Mouse (Mus musculus): Measurements from ENCODE around the gene I830077J02Rik. TPM values are rescaled to one million over a fixed set of nuclear protein-coding genes. Genes with fewer than 3 reads are reported as not detected.

I830077J02Rik gene
- polyA plus RNA-seq, 1 experiment from 2014 or later: 3.9 TPM

GRCm38 (mm10) chr3:105915281-105915680 is 17.2 kb downstream of the I830077J02Rik start:
- no peak overlapping the region for H3K4me2 ChIP-seq (ENCODE audit: low read depth, low read length)
- 29% methylated on average over 1 of the region's 1 CpGs for WGBS (ENCODE audit: insufficient replicate concordance)
- no peak overlapping the region for H3K9ac ChIP-seq (replicated peaks)
- ATAC-seq: no peak
- H3K9me3 ChIP-seq (ENCODE audit: low read length): no peaks in the 10 kb centered on the region
- peak overlapping the region; percentile 48; the same call in 1 of the 2 replicates for H3K27ac ChIP-seq (ENCODE audit: low read depth)
- H3K27me3 ChIP-seq (ENCODE audit: insufficient read depth, low read length): no peaks in the 10 kb centered on the region
- no peak for DNase-seq
- H3K4me1 ChIP-seq (ENCODE audit: insufficient read depth): peaks cover 26% of the 10 kb centered on the region
- TF ChIP-seq EP300 (IDR thresholded peaks at IDR 0.05; ENCODE audit: low read depth) (no peak), CTCF (IDR thresholded peaks at IDR 0.05; ENCODE audit: low read depth) (no peak)
- H3K4me3 ChIP-seq (ENCODE audit: low read depth, low read length): no peak overlapping the region
- H3K36me3 ChIP-seq (replicated peaks; ENCODE audit: insufficient read depth, low read length): no peaks in the 10 kb centered on the region

DNA sequence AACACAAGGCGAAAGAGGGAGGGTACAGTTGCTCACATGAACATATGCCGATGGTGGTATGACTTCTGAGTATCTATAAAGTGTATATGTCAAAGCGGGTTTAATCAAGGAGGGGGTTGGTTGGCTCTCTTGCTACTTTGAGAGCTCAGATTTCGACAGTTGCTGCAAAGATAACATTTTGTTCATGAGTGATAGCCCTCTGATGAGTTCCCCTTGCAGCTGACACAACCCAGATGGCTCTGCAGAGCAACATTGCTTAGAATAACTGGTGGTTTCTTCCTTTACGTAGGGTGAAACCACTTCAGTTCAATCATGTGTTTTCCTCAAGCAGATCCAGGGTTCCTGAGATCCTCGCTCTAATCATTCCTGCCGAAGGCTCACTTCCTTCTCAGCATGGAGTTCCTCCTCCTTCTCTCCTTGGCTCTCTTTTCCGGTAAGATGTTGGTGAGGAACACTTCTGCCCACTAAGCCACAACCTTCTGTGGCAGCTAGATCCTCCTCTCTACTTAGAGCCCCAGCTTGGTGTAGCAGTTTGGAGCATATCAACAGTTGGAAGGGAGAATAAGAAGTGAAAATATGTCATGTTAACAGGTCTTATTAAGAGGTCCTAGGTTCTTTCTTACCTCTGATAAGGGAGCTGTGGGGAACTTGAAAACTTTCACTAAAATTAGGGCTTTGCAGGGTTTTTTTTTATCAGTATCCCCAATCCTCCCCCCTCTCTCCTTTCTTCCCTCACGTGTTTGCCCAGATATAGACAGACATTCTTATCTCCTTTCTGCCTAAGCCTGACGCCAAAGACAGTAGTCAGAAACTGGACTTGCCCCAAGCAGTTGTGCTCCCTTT is 18.4 kb downstream of the I830077J02Rik start:
- H3K36me3 ChIP-seq (replicated peaks; ENCODE audit: insufficient read depth, low read length): no peaks in the 10 kb centered on the region
- peak overlapping the region; percentile 57 for H3K27ac ChIP-seq (ENCODE audit: low read depth)
- H3K9ac ChIP-seq (replicated peaks): peak overlapping the region; percentile 7; the same call in 1 of the 2 replicates
- H3K9me3 ChIP-seq (ENCODE audit: low read length): no peaks in the 10 kb centered on the region
- H3K27me3 ChIP-seq (ENCODE audit: insufficient read depth, low read length): no peaks in the 10 kb centered on the region
- H3K4me3 ChIP-seq (ENCODE audit: low read depth, low read length): no peak overlapping the region
- no peak; the same call in 1 of the 2 replicates for ATAC-seq
- TF ChIP-seq CTCF (IDR thresholded peaks at IDR 0.05; ENCODE audit: low read depth): no peak
- peak; percentile 38; the same call in 1 of the 2 replicates for TF ChIP-seq EP300 (IDR thresholded peaks at IDR 0.05; ENCODE audit: low read depth)
- peak overlapping the region; percentile 56 for H3K4me2 ChIP-seq (ENCODE audit: low read depth, low read length)
- WGBS (ENCODE audit: insufficient replicate concordance): 29% methylated on average over 10 of the region's 10 CpGs
- H3K4me1 ChIP-seq (ENCODE audit: insufficient read depth): peaks cover 26% of the 10 kb centered on the region
- DNase-seq: no peak

DNA sequence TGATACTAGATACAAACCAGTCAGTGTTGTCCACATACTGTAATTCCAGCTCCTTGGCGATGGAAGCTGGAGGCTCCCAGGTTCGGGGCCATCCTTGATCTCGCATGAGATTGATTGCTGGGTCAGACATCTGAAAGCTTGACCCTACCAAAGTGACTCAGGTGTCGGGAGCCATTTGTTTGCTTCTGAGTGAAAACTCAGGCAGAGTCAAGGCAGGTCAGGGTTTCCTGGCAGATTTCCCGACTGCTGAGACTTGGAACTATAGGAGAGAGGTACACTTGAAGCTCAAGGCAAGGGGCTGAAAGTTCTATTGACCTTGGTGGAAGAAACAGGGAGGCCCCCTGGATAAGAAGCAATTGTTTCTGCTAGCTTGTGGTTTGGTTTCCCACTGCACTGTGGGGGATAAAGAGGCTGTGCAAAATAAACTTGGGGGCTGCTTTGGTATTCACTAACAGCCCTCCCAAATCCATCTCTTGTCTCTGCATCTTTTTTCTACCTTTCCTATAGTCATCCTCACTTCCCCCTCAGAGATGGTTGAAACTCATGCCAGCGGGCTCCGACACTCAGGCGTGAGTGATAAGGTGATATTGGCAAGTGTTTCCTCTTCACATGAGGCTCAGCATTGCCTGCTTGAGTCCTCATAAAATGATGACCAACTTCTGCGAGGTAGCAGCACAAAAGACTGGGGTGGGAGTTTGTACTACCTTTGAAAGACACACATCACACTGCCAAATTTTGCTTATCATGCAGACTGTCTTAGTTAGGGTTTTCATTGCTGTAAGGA is 20.2 kb downstream of the I830077J02Rik start:
- Histone ChIP-seq H3K9ac (replicated peaks) (no peak overlapping the region), H3K4me3 (ENCODE audit: low read depth, low read length) (no peak overlapping the region), H3K27me3 (ENCODE audit: insufficient read depth, low read length) (no peaks in the 10 kb centered on the region), H3K27ac (ENCODE audit: low read depth) (no peak overlapping the region), H3K4me2 (ENCODE audit: low read depth, low read length) (no peak overlapping the region), H3K9me3 (ENCODE audit: low read length) (no peaks in the 10 kb centered on the region), H3K4me1 (ENCODE audit: insufficient read depth) (peaks cover 26% of the 10 kb centered on the region), H3K36me3 (replicated peaks; ENCODE audit: insufficient read depth, low read length) (no peaks in the 10 kb centered on the region)
- ATAC-seq (no peak), DNase-seq (no peak)
- TF ChIP-seq EP300 (IDR thresholded peaks at IDR 0.05; ENCODE audit: low read depth): no peak
- TF ChIP-seq CTCF (IDR thresholded peaks at IDR 0.05; ENCODE audit: low read depth): no peak
- 40% methylated on average over 9 of the region's 9 CpGs for WGBS (ENCODE audit: insufficient replicate concordance)

GRCm38 (mm10) chr3:105910519-105911190 is 21.8 kb downstream of the I830077J02Rik start:
- ATAC-seq (peak; percentile 79), DNase-seq (peak; percentile 55)
- TF ChIP-seq EP300 (IDR thresholded peaks at IDR 0.05; ENCODE audit: low read depth) (no peak), CTCF (IDR thresholded peaks at IDR 0.05; ENCODE audit: low read depth) (no peak)
- H3K36me3 ChIP-seq (replicated peaks; ENCODE audit: insufficient read depth, low read length): no peaks in the 10 kb centered on the region
- peaks cover 26% of the 10 kb centered on the region for H3K4me1 ChIP-seq (ENCODE audit: insufficient read depth)
- H3K4me3 ChIP-seq (ENCODE audit: low read depth, low read length): no peak overlapping the region
- 44% methylated on average over 11 of the region's 11 CpGs for WGBS (ENCODE audit: insufficient replicate concordance)
- no peaks in the 10 kb centered on the region for H3K27me3 ChIP-seq (ENCODE audit: insufficient read depth, low read length)
- peak overlapping the region; percentile 23 for H3K27ac ChIP-seq (ENCODE audit: low read depth)
- H3K9me3 ChIP-seq (ENCODE audit: low read length): no peaks in the 10 kb centered on the region
- H3K9ac ChIP-seq (replicated peaks): no peak overlapping the region
- peak overlapping the region; percentile 8 for H3K4me2 ChIP-seq (ENCODE audit: low read depth, low read length)

- Histone ChIP-seq H3K4me2 (ENCODE audit: low read depth, low read length) (no peak overlapping the region), H3K27me3 (ENCODE audit: insufficient read depth, low read length) (no peaks in the 10 kb centered on the region), H3K9ac (replicated peaks) (no peak overlapping the region), H3K4me1 (ENCODE audit: insufficient read depth) (peaks cover 21% of the 10 kb centered on the region), H3K9me3 (ENCODE audit: low read length) (no peaks in the 10 kb centered on the region), H3K27ac (ENCODE audit: low read depth) (no peak overlapping the region), H3K36me3 (replicated peaks; ENCODE audit: insufficient read depth, low read length) (no peaks in the 10 kb centered on the region), H3K4me3 (ENCODE audit: low read depth, low read length) (no peak overlapping the region)
- 82% methylated on average over 4 of the region's 4 CpGs for WGBS (ENCODE audit: insufficient replicate concordance)
- DNase-seq (peak; percentile 5), ATAC-seq (no peak)
- TF ChIP-seq EP300 (IDR thresholded peaks at IDR 0.05; ENCODE audit: low read depth) (no peak), CTCF (IDR thresholded peaks at IDR 0.05; ENCODE audit: low read depth) (no peak)
Measured at GRCm38 (mm10) chr3:105908976-105909375, 23.5 kb downstream of the I830077J02Rik start.
